24 mouse cellular contexts compared by ENCODE assay signal in the genomic region with DNA sequence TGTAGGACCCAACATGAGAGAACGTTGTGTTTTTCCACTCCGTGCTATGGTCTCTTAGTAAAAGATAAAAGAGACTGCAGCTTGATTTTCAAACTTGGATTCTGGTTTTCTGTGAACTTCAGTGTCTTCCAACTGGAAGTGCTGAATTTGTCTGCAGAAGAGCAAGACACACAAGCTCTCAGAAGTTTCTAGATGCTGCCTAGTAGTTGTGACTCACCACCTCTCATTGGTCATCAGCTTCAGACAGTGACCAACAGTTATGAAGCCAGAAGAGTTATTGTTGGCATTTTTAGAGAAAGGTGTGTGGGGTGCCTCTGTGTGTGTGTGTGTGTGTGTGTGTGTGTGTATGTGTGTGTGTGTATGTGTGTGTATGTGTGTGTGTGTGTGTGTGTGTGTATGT. TPM values are rescaled to one million over a fixed set of nuclear protein-coding genes. Genes with fewer than 3 reads are reported as not detected.
DNase-seq lines count a peak whose midpoint lies in the region; ATAC-seq and TF ChIP-seq lines count a peak whose summit lies in the region.
"Had no signal": no experiment of that assay in that cellular context is flagged by ENCODE, and none has a peak within 500 bp of the region (broad histone marks: within the 10 kb centered on the region; RNA-seq: fewer than 3 reads in every experiment).

No protein-coding gene starts in this region.

- H3K4me3 ChIP-seq in limb, embryonic 11.5 days (ENCODE audit: low read depth, low read length): no peak overlapping the region
- H3K4me3 ChIP-seq in limb, embryonic 10.5 days: no peak overlapping the region
- no peak overlapping the region for H3K4me3 ChIP-seq in hindbrain, postnatal 0 days (ENCODE audit: low read length)
- H3K4me3 ChIP-seq: forebrain, embryonic 10.5 days; forebrain, embryonic 13.5 days; gastrocnemius, adult 2 months; hindbrain, embryonic 12.5 days; hindbrain, embryonic 15.5 days; intestine, embryonic 15.5 days had no signal

- H3K27me3 ChIP-seq in limb, embryonic 11.5 days (ENCODE audit: control insufficient read depth, insufficient read depth, low read length): no peaks in the 10 kb centered on the region
- no peaks in the 10 kb centered on the region for H3K27me3 ChIP-seq in limb, embryonic 10.5 days (ENCODE audit: low read depth, poor library complexity, severe bottlenecking)
- H3K27me3 ChIP-seq in hindbrain, postnatal 0 days (ENCODE audit: insufficient read depth, low read length): no peaks in the 10 kb centered on the region
- H3K27me3 ChIP-seq: forebrain, embryonic 13.5 days; hindbrain, embryonic 12.5 days; hindbrain, embryonic 15.5 days; intestine, embryonic 15.5 days had no signal

- H3K4me1 ChIP-seq in limb, embryonic 11.5 days (ENCODE audit: control insufficient read depth, insufficient read depth, low read length): peaks cover 10% of the 10 kb centered on the region
- peaks cover 25% of the 10 kb centered on the region for H3K4me1 ChIP-seq in limb, embryonic 10.5 days
- peaks cover 25% of the 10 kb centered on the region; the same call in 1 of the 2 replicates for H3K4me1 ChIP-seq in hindbrain, postnatal 0 days (ENCODE audit: insufficient read depth, low read length)

- H3K4me2 ChIP-seq in limb, embryonic 11.5 days (ENCODE audit: low read depth, severe bottlenecking): no peak overlapping the region
- H3K4me2 ChIP-seq in hindbrain, postnatal 0 days (ENCODE audit: low read depth, low read length): no peak overlapping the region
- H3K4me2 ChIP-seq: forebrain, embryonic 13.5 days; heart, embryonic 11.5 days; hindbrain, embryonic 12.5 days; intestine, embryonic 15.5 days had no signal

- ATAC-seq in limb, embryonic 11.5 days (ENCODE audit: insufficient number of reproducible peaks, low FRiP score, low TSS enrichment, low read depth): no peak
- ATAC-seq in hindbrain, postnatal 0 days: no peak
- ATAC-seq: activated CD4-positive, CD25-positive, alpha-beta regulatory T cell, adult 4 months; CD4-positive, CD25-positive, alpha-beta regulatory T cell, adult 4 months; forebrain, embryonic 13.5 days; forebrain, embryonic 16.5 days; intestine, embryonic 15.5 days had no signal

- H3K9ac ChIP-seq in limb, embryonic 11.5 days (ENCODE audit: low read length): no peak overlapping the region
- no peak overlapping the region for H3K9ac ChIP-seq in hindbrain, postnatal 0 days (replicated peaks; ENCODE audit: low read length)
- H3K9ac ChIP-seq: forebrain, embryonic 13.5 days; hindbrain, embryonic 12.5 days; hindbrain, embryonic 15.5 days; intestine, embryonic 15.5 days had no signal

- DNase-seq in limb, embryonic 11.5 days (ENCODE audit: low spot score): peak; percentile 11
- DNase-seq in limb, embryonic 10.5 days (ENCODE audit: low spot score): no peak
- DNase-seq in 416B (ENCODE audit: low read depth) (peak; percentile 69), NIH3T3 (ENCODE audit: low read depth) (peak; percentile 44)
- no peak for DNase-seq in embryo, embryonic 11 days
- no peak for DNase-seq in hindbrain, postnatal 0 days (ENCODE audit: low spot score)
- DNase-seq: adrenal gland, adult 8-10 months; adrenal gland, postnatal 36 days; cerebellum, adult 18-20 months; cerebellum, postnatal 10 days; cerebellum, postnatal 36 days; gastrocnemius, adult 2 months; gastrocnemius, postnatal 14 days; heart, adult 11 months; kidney, adult 11 months had no signal

- H3K9me3 ChIP-seq in limb, embryonic 11.5 days (ENCODE audit: control insufficient read depth, low read length): no peaks in the 10 kb centered on the region
- H3K9me3 ChIP-seq in limb, embryonic 10.5 days (replicated peaks): no peaks in the 10 kb centered on the region
- no peaks in the 10 kb centered on the region for H3K9me3 ChIP-seq in hindbrain, postnatal 0 days (ENCODE audit: low read length)
- H3K9me3 ChIP-seq: forebrain, embryonic 10.5 days; forebrain, embryonic 13.5 days; hindbrain, embryonic 12.5 days; hindbrain, embryonic 15.5 days; intestine, embryonic 15.5 days had no signal

- no peak for TF ChIP-seq CTCF in hindbrain, postnatal 0 days (IDR thresholded peaks at IDR 0.05; ENCODE audit: low read depth)

- no peaks in the 10 kb centered on the region for H3K36me3 ChIP-seq in limb, embryonic 11.5 days (ENCODE audit: control insufficient read depth, insufficient read depth, low read length)
- H3K36me3 ChIP-seq in limb, embryonic 10.5 days: no peaks in the 10 kb centered on the region
- no peaks in the 10 kb centered on the region for H3K36me3 ChIP-seq in hindbrain, postnatal 0 days (ENCODE audit: insufficient read depth, low read length)
- H3K36me3 ChIP-seq: forebrain, embryonic 10.5 days; hindbrain, embryonic 12.5 days; hindbrain, embryonic 15.5 days; intestine, embryonic 15.5 days had no signal

- H3K27ac ChIP-seq in limb, embryonic 11.5 days (replicated peaks; ENCODE audit: low read depth, low read length): no peak overlapping the region
- no peak overlapping the region for H3K27ac ChIP-seq in limb, embryonic 10.5 days
- no peak overlapping the region for H3K27ac ChIP-seq in hindbrain, postnatal 0 days
- H3K27ac ChIP-seq: forebrain, embryonic 10.5 days; forebrain, embryonic 13.5 days; hindbrain, embryonic 12.5 days; hindbrain, embryonic 15.5 days; intestine, embryonic 15.5 days had no signal

- 85% methylated on average over 2 of the region's 2 CpGs for WGBS in limb, embryonic 11.5 days
- WGBS in limb, embryonic 10.5 days: 91% methylated on average over 2 of the region's 2 CpGs
- WGBS in hindbrain, postnatal 0 days: 76% methylated on average over 2 of the region's 2 CpGs

RNA-seq across cellular contexts. Expression of gene Ppp3ca, which starts 7.1 kb away (rescaled TPM):
- polyA plus RNA-seq in limb, embryonic 11.5 days (2014; fragmentation: Nextera tagmentation; extraction: Ambion mirVana): 65.7 and 72.7 TPM in 2 replicates
- polyA plus RNA-seq in limb, embryonic 10.5 days (2016; fragmentation: Nextera tagmentation; extraction: Ambion mirVana): 34.3 and 47.4 TPM in 2 replicates
- 137 and 159 TPM in 2 replicates for total RNA-seq in hindbrain, postnatal 0 days (2014; rRNA removed)
- 177 and 180 TPM in 2 replicates for polyA plus RNA-seq in hindbrain, postnatal 0 days (2015; fragmentation: Nextera tagmentation; extraction: Ambion mirVana)

Comparison
In these comparisons a context has a peak if more than half of its experiments do, and no peak if none do; other contexts are left out.
1. DNase-seq: peak in limb, embryonic 11.5 days (single experiment), 416B (single experiment) and NIH3T3 (single experiment); none in limb, embryonic 10.5 days (single experiment), embryo, embryonic 11 days (single experiment) and hindbrain, postnatal 0 days (single experiment).